Mouse (Mus musculus) megakaryocyte, embryonic 14.5 days (primary cell): ENCODE data around the gene Atg101. TPM values are rescaled to one million over a fixed set of nuclear protein-coding genes. Genes with fewer than 3 reads are reported as not detected.
"Not testable (repeated sequence)": the region's sequence is repeated elsewhere in the genome, so short reads cannot be mapped to it uniquely, and the experiment has no call there.

Experiments used
- H3K27me3 ChIP-seq: replicated peaks from 2 replicates; pipeline ENCODE3; 2012; ENCODE audit warnings: inconsistent platforms
- H3K36me3 ChIP-seq: replicated peaks from 2 replicates; pipeline ENCODE3; 2012; ENCODE audit warnings: low read length, inconsistent platforms, mixed read lengths
- H3K4me1 ChIP-seq: 2 replicates; pipeline ENCODE4 v1.6.1; 2012; ENCODE audit warnings: inconsistent platforms
- H3K4me3 ChIP-seq: replicated peaks from 2 replicates; pipeline ENCODE3; 2012; ENCODE audit warnings: moderate library complexity, mild to moderate bottlenecking, inconsistent platforms
- H3K9me3 ChIP-seq: 2 replicates; pipeline ENCODE4 v1.6.1; 2012; ENCODE audit warnings: inconsistent platforms
- FLI1 ChIP-seq: IDR thresholded peaks from 2 replicates; pipeline ENCODE4 v1.6.1; 2012; ENCODE audit warnings: low read length, inconsistent platforms, mixed read lengths
- GATA1 ChIP-seq: IDR thresholded peaks from 3 replicates; pipeline ENCODE4 v1.6.1; 2012; ENCODE audit warnings: mixed read lengths, low read length, inconsistent platforms, borderline replicate concordance
- polyA plus RNA-seq: library from polyadenylated mRNA; stranded (reverse); fragments of >175 nt; gene quantifications from 2 replicates; pipeline ENCODE4 v1.2.3, GENCODE M21; 2012; ENCODE audit warnings: low replicate concordance; ENCODE audit not compliant: insufficient read depth

Gene Atg101
- polyA plus RNA-seq, 1 experiment, result 65.9 TPM

DNA sequence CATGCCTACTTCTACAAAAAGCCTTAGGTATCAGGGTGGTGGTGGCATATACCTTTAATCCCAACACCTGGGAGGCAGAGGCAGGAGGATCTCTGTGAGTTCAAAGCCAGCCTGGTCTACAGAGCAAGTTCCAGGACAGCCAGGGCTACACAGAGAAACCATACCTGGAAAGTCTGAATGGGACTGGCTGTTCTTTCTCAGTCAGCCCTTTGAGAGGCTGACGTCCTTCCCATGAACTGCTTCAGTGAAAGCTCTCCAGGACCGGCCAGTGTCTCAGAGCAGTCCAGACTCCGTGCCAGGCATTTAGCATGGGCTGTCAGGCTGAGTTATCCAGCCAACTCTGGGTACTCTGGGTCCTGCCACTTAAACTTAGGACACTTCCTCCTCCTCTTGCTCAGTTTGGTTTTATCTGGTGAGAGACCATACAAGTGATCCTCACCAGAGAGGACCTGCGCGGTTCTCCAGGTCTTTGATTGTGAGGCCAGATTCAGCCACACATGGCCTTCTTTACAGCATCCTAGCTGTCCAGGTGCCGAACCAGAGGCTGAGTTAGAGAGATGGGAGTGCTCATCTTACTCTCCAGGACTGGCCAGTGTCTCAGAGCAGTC, 36.0 kb downstream of the Atg101 start:
- Histone ChIP-seq H3K36me3 (no peaks in the 10 kb centered on the region), H3K4me1 (peaks cover 82% of the 10 kb centered on the region), H3K27me3 (peaks cover 14% of the 10 kb centered on the region), H3K4me3 (peak overlapping the region; percentile 82), H3K9me3 (peaks cover 3% of the 10 kb centered on the region)
- TF ChIP-seq GATA1, result no peak
- TF ChIP-seq FLI1, result no peak

DNA sequence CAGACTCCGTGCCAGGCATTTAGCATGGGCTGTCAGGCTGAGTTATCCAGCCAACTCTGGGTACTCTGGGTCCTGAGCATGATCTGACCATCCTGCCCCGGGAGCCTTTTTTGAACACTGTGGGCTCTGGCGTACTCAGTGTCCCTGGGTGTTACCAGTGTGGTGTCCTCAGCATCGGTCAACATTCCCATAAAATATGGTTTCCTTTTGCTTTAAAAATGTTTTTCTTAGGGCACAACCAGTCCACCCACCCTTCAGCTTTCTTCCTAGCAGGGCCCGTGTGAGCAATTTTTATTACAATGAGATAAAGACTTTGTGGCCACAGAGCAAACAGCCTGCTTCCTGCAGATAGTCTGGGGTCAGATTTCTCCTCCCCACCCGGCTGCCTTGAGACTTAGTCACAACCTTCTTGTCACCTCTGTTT, 36.6 kb downstream of the Atg101 start:
- H3K9me3 ChIP-seq, result no peaks in the 10 kb centered on the region
- H3K4me3 ChIP-seq, result peak overlapping the region; percentile 82
- H3K27me3 ChIP-seq, result peaks cover 14% of the 10 kb centered on the region
- peaks cover 78% of the 10 kb centered on the region for H3K4me1 ChIP-seq
- H3K36me3 ChIP-seq, result no peaks in the 10 kb centered on the region
- TF ChIP-seq GATA1, result peak; percentile 57; the same call in 1 of the 3 replicates
- no peak for TF ChIP-seq FLI1

- Histone ChIP-seq H3K9me3 (no peaks in the 10 kb centered on the region), H3K4me1 (peaks cover 79% of the 10 kb centered on the region)
- TF ChIP-seq FLI1, result no peak
- no peak for TF ChIP-seq GATA1
Measured at GRCm38 (mm10) chr15:101321126-101321525, 37.1 kb downstream of the Atg101 start.

DNA sequence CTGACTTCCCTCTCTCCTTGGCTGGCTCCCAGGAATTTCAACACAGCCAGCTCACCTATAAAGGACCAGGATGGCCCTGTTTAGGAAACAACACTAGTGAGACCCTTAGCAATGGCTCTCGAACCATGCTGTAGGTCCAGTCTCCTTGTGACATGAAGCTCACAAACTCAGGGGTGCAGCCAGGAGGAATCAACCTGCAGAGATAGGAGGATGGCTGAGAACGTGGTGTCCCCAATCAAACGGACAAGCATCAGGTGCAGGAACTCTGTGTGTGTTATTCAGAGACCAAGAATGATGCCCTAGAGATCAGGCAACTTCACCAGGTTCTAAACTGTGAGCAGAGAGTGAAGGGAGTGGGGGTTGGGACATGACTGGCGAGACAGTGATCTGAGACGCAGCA, 38.0 kb downstream of the Atg101 start:
- H3K36me3 ChIP-seq, result no peaks in the 10 kb centered on the region
- H3K9me3 ChIP-seq, result no peaks in the 10 kb centered on the region
- peaks cover 17% of the 10 kb centered on the region for H3K27me3 ChIP-seq
- no peak for TF ChIP-seq GATA1
- no peak for TF ChIP-seq FLI1
- peak overlapping the region; percentile 18 for H3K4me3 ChIP-seq
- peaks cover 79% of the 10 kb centered on the region for H3K4me1 ChIP-seq

More at GRCm38 (mm10) chr15:101321126-101321525, 37.1 kb downstream of the Atg101 start:
- H3K4me3 ChIP-seq, result peak overlapping the region; percentile 80
- H3K27me3 ChIP-seq, result peaks cover 15% of the 10 kb centered on the region
- H3K36me3 ChIP-seq, result no peaks in the 10 kb centered on the region

GRCm38 (mm10) chr15:101322640-101323039, 38.6 kb downstream of the Atg101 start:
- no peaks in the 10 kb centered on the region for H3K36me3 ChIP-seq
- peaks cover 17% of the 10 kb centered on the region for H3K27me3 ChIP-seq
- H3K4me3 ChIP-seq, result no peak overlapping the region
- TF ChIP-seq GATA1 (no peak), FLI1 (no peak)
- H3K4me1 ChIP-seq, result peaks cover 79% of the 10 kb centered on the region
- H3K9me3 ChIP-seq, result no peaks in the 10 kb centered on the region

GRCm38 (mm10) chr15:101323511-101323910, 39.4 kb downstream of the Atg101 start:
- H3K36me3 ChIP-seq, result no peaks in the 10 kb centered on the region
- peaks cover 25% of the 10 kb centered on the region for H3K27me3 ChIP-seq
- H3K9me3 ChIP-seq, result no peaks in the 10 kb centered on the region
- TF ChIP-seq FLI1 (no peak), GATA1 (no peak)
- H3K4me1 ChIP-seq, result peaks cover 79% of the 10 kb centered on the region
- H3K4me3 ChIP-seq, result no peak overlapping the region

DNA sequence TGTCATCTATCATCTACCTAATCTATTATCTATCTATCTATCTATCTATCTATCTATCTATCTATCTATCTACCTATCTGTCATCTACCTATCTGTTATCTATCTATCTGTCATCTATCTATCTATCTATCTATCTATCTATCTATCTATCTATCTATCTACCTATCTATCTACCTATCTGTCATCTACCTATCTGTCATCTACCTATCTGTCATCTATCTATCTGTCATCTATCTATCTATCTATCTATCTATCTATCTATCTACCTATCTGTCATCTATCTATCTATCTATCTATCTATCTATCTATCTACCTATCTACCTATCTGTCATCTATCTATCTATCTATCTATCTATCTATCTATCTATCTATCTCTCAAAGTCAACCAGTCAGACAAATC, 40.3 kb downstream of the Atg101 start:
- not testable (repeated sequence) for H3K36me3 ChIP-seq, H3K4me3 ChIP-seq, H3K9me3 ChIP-seq
- TF ChIP-seq GATA1, result peak; percentile 93
- H3K27me3 ChIP-seq, result peaks cover 34% of the 10 kb centered on the region
- H3K4me1 ChIP-seq, result peaks cover 79% of the 10 kb centered on the region

GRCm38 (mm10) chr15:101325991-101326534, 42.0 kb downstream of the Atg101 start:
- H3K36me3 ChIP-seq, result no peaks in the 10 kb centered on the region
- H3K4me1 ChIP-seq, result peaks cover 66% of the 10 kb centered on the region
- peaks cover 51% of the 10 kb centered on the region for H3K27me3 ChIP-seq
- TF ChIP-seq GATA1, result no peak
- TF ChIP-seq FLI1, result no peak
- no peak overlapping the region for H3K4me3 ChIP-seq
- H3K9me3 ChIP-seq, result no peaks in the 10 kb centered on the region

DNA sequence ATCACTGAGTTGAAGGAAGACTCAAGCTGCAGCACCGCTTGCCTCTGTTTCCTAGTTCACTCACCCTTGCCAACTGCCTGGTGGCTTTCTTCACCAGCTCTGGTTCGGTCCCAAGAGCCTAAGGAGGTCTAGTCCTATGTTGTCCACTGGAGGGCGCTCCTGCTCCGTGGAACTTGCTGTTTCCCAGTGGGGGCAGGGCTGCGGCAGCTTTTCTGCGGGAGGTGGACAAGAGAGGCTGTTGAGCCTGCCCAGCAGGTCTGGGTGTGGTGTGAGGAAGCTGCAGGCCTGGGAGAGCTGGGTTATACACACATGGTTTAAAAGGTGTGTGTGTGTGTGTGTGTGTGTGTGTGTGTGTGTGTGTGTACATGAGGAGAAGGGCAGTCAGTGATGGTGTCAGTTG, 43.2 kb downstream of the Atg101 start:
- Histone ChIP-seq H3K36me3 (no peaks in the 10 kb centered on the region), H3K9me3 (no peaks in the 10 kb centered on the region), H3K27me3 (peaks cover 57% of the 10 kb centered on the region), H3K4me3 (peak overlapping the region; percentile 65), H3K4me1 (peaks cover 63% of the 10 kb centered on the region)
- TF ChIP-seq GATA1, result no peak
- no peak for TF ChIP-seq FLI1

DNA sequence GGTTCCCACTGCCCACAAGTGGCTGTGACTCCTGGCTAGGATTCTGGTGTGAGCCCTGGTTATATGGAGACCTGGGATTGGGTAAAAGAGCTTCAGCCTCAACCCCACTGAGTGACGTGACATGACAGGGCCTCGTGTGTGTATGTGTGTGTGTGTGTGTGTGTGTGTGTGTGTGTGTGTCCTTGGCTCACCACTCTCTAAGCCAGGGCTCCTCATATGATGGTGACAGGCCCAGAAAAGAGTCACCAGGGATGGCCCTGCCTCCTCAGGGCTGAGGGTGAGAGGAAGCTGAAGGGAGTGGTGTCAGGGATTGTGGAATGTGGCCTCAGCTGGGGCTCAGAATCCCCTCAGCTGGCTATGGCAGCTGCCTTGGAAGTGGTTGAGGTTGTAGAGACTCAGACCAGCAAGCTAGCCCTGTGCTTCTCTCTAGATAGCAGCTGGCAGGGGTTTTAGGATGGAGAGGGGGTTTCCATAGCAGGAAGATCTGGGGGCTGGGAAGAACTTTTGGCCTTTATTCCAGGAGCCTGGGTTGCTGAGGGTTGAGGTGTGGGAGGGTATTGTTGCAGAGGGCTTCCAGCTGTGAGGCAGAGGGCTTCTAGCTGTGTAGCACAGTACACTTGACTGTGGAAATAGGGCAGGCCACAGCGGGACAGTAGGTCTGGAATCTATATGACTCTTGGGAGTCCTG, 44.9 kb downstream of the Atg101 start:
- TF ChIP-seq FLI1, result no peak
- TF ChIP-seq GATA1, result no peak
- H3K27me3 ChIP-seq, result peaks cover 67% of the 10 kb centered on the region
- no peak overlapping the region for H3K4me3 ChIP-seq
- H3K9me3 ChIP-seq, result no peaks in the 10 kb centered on the region
- H3K4me1 ChIP-seq, result peaks cover 69% of the 10 kb centered on the region
- H3K36me3 ChIP-seq, result no peaks in the 10 kb centered on the region
